ENCODE assay signal across 8 mouse cellular contexts in genomic region chr2:180589123-180589831, GRCm38 (mm10). TPM values are rescaled to one million over a fixed set of nuclear protein-coding genes. Genes with fewer than 3 reads are reported as not detected.
A peak's percentile ranks its signal among the peaks of the same experiment; 100 is the strongest.
DNase-seq lines count a peak whose midpoint lies in the region; ATAC-seq and TF ChIP-seq lines count a peak whose summit lies in the region.

Gene Ogfr (plus strand): TSS chr2:180589245.

- H3K9ac ChIP-seq in hindbrain, embryonic 16.5 days (ENCODE audit: low read depth, low read length) = peak within 1 kb of the TSS; percentile 90

- peak; percentile 46 for TF ChIP-seq CTCF in gastrocnemius, adult 2 months (IDR thresholded peaks at IDR 0.05)

- peak; percentile 84 for DNase-seq in T-cell, adult 2 months (ENCODE audit: low spot score)
- peak; percentile 70 to 82 for DNase-seq in cerebellum, postnatal 4 days (ENCODE audit: low spot score in 2 of 2)
- peak; percentile 85 for DNase-seq in gastrocnemius, adult 2 months
- DNase-seq in left cerebral cortex, adult 11 months (ENCODE audit: low spot score) = peak; percentile 62
- DNase-seq in lung, postnatal 36 days = peak; percentile 84
- DNase-seq in retina, embryonic 14.5 days (ENCODE audit: low spot score) = peak; percentile 88
- DNase-seq in thymus, postnatal 36 days = peak; percentile 86 to 89

- WGBS in hindbrain, embryonic 16.5 days = under 1% methylated on average over 56 of the region's 67 CpGs

- H3K27me3 ChIP-seq in hindbrain, embryonic 16.5 days (replicated peaks; ENCODE audit: control insufficient read depth, insufficient read depth, low read length) = no peaks in the 10 kb centered on the region

- intact Hi-C loops in gastrocnemius, adult 2 months (cut with DNase I) = loop anchor here (10.0 kb wide), 1 partner anchor 314 kb away; the partner anchor contains the start of gene Cables2

- H3K4me1 ChIP-seq in hindbrain, embryonic 16.5 days (ENCODE audit: control insufficient read depth, insufficient read depth, low read depth, low read length) = peaks cover 12% of the 10 kb centered on the region

- ATAC-seq in hindbrain, embryonic 16.5 days = peak; percentile 87

- H3K9me3 ChIP-seq in hindbrain, embryonic 16.5 days (ENCODE audit: control insufficient read depth, low read length) = no peaks in the 10 kb centered on the region

- peaks cover 26% of the 10 kb centered on the region for H3K36me3 ChIP-seq in hindbrain, embryonic 16.5 days (ENCODE audit: control insufficient read depth, insufficient read depth, low read length)

- H3K4me3 ChIP-seq in gastrocnemius, adult 2 months = peak within 1 kb of the TSS; percentile 97
- peak within 1 kb of the TSS; percentile 86 for H3K4me3 ChIP-seq in hindbrain, embryonic 16.5 days (ENCODE audit: low read length)

- peak within 1 kb of the TSS; percentile 74 for H3K4me2 ChIP-seq in hindbrain, embryonic 16.5 days (ENCODE audit: low read length)

- peak within 1 kb of the TSS; percentile 95 for H3K27ac ChIP-seq in gastrocnemius, adult 2 months
- peak within 1 kb of the TSS; percentile 93 for H3K27ac ChIP-seq in hindbrain, embryonic 16.5 days (ENCODE audit: low read depth, low read length)

RNA-seq across cellular contexts. Expression of gene Ogfr, which starts in this region (rescaled TPM):
- 10 to 100 TPM; 20.3 to 24.5 TPM for total RNA-seq in gastrocnemius, adult 2 months (2021)
- 82.2 and 83.4 TPM in 2 replicates for polyA plus RNA-seq in hindbrain, embryonic 16.5 days (2015; fragmentation: Nextera tagmentation; extraction: Ambion mirVana)

Comparison
In these comparisons a context has a peak if more than half of its experiments do, and no peak if none do; other contexts are left out.
1. Peak in every context shown above with its lines: DNase-seq, ATAC-seq, H3K4me3 ChIP-seq and H3K27ac ChIP-seq.